Mouse (Mus musculus): ENCODE measurements around the gene Hoxc6. TPM values are rescaled to one million over a fixed set of nuclear protein-coding genes. Genes with fewer than 3 reads are reported as not detected.

Hoxc6 gene
- polyA plus RNA-seq, 1 experiment from 2014 or later: 0.14 TPM

GRCm38 (mm10) chr15:103018636-103019035 is 20.6 kb downstream of the Hoxc6 start, which contains the start of gene Hoxc4:
Gene Hoxc4 (plus strand): TSS chr15:103018934.
- WGBS (ENCODE audit: insufficient replicate concordance): 35% methylated on average over 9 of the region's 9 CpGs

GRCm38 (mm10) chr15:103020899-103021418 is 22.9 kb downstream of the Hoxc6 start:
- no peak for ATAC-seq (ENCODE audit: low read depth)
- Histone ChIP-seq H3K36me3 (no peaks in the 10 kb centered on the region), H3K9me3 (replicated peaks) (no peaks in the 10 kb centered on the region), H3K27me3 (peaks cover 99% of the 10 kb centered on the region), H3K4me1 (replicated peaks) (no peaks in the 10 kb centered on the region), H3K4me3 (replicated peaks) (no peak overlapping the region), H3K9ac (no peak overlapping the region), H3K4me2 (no peak overlapping the region), H3K27ac (no peak overlapping the region)
- no peak for DNase-seq
- WGBS (ENCODE audit: insufficient replicate concordance): 3% methylated on average over 8 of the region's 8 CpGs

More at GRCm38 (mm10) chr15:103018636-103019035, 20.6 kb downstream of the Hoxc6 start, which contains the start of gene Hoxc4:
- Histone ChIP-seq H3K4me1 (replicated peaks) (no peaks in the 10 kb centered on the region), H3K36me3 (no peaks in the 10 kb centered on the region), H3K9me3 (replicated peaks) (no peaks in the 10 kb centered on the region), H3K9ac (no peak within 1 kb of the TSS), H3K27ac (no peak within 1 kb of the TSS), H3K4me3 (replicated peaks) (no peak within 1 kb of the TSS), H3K27me3 (peaks cover 99% of the 10 kb centered on the region), H3K4me2 (no peak within 1 kb of the TSS)
- DNase-seq: no peak
- no peak for ATAC-seq (ENCODE audit: low read depth)

GRCm38 (mm10) chr15:103021544-103021943 is 23.5 kb downstream of the Hoxc6 start:
- Histone ChIP-seq H3K36me3 (no peaks in the 10 kb centered on the region), H3K4me2 (no peak overlapping the region), H3K4me3 (replicated peaks) (no peak overlapping the region), H3K4me1 (replicated peaks) (no peaks in the 10 kb centered on the region), H3K27me3 (peaks cover 99% of the 10 kb centered on the region), H3K9me3 (replicated peaks) (no peaks in the 10 kb centered on the region), H3K27ac (no peak overlapping the region), H3K9ac (no peak overlapping the region)
- DNase-seq (no peak), ATAC-seq (ENCODE audit: low read depth) (no peak)
- 14% methylated on average over 8 of the region's 8 CpGs for WGBS (ENCODE audit: insufficient replicate concordance)

- H3K4me2 ChIP-seq: no peak overlapping the region
- no peak for ATAC-seq (ENCODE audit: low read depth)
- no peak for DNase-seq
- H3K9ac ChIP-seq: no peak overlapping the region
- 10% methylated on average over 2 of the region's 2 CpGs for WGBS (ENCODE audit: insufficient replicate concordance)
- H3K27ac ChIP-seq: no peak overlapping the region
- H3K4me1 ChIP-seq (replicated peaks): no peaks in the 10 kb centered on the region
- no peaks in the 10 kb centered on the region for H3K9me3 ChIP-seq (replicated peaks)
- no peaks in the 10 kb centered on the region for H3K36me3 ChIP-seq
- H3K27me3 ChIP-seq: peaks cover 99% of the 10 kb centered on the region
- no peak overlapping the region for H3K4me3 ChIP-seq (replicated peaks)
These were observed 26.1 kb downstream of the Hoxc6 start for GRCm38 (mm10) chr15:103024131-103024530.

GRCm38 (mm10) chr15:103027266-103028235 is 29.5 kb downstream of the Hoxc6 start:
- DNase-seq: no peak
- Histone ChIP-seq H3K9ac (no peak overlapping the region), H3K4me3 (replicated peaks) (no peak overlapping the region)

GRCm38 (mm10) chr15:103028916-103029512 is 31.0 kb downstream of the Hoxc6 start:
- no peaks in the 10 kb centered on the region for H3K4me1 ChIP-seq (replicated peaks)
- ATAC-seq (ENCODE audit: low read depth): no peak
- DNase-seq: no peak
- no peak overlapping the region for H3K4me2 ChIP-seq
- peaks cover 99% of the 10 kb centered on the region for H3K27me3 ChIP-seq
- WGBS (ENCODE audit: insufficient replicate concordance): 26% methylated on average over 9 of the region's 9 CpGs
- H3K9me3 ChIP-seq (replicated peaks): no peaks in the 10 kb centered on the region
- H3K27ac ChIP-seq: no peak overlapping the region
- H3K9ac ChIP-seq: no peak overlapping the region
- H3K4me3 ChIP-seq (replicated peaks): no peak overlapping the region
- no peaks in the 10 kb centered on the region for H3K36me3 ChIP-seq

More at GRCm38 (mm10) chr15:103027266-103028235, 29.5 kb downstream of the Hoxc6 start:
- ATAC-seq (ENCODE audit: low read depth): no peak
- Histone ChIP-seq H3K4me1 (replicated peaks) (no peaks in the 10 kb centered on the region), H3K27ac (no peak overlapping the region), H3K36me3 (no peaks in the 10 kb centered on the region), H3K9me3 (replicated peaks) (no peaks in the 10 kb centered on the region), H3K4me2 (no peak overlapping the region), H3K27me3 (peaks cover 97% of the 10 kb centered on the region)
- WGBS (ENCODE audit: insufficient replicate concordance): 4% methylated on average over 43 of the region's 43 CpGs

- Histone ChIP-seq H3K36me3 (no peaks in the 10 kb centered on the region), H3K27ac (no peak overlapping the region), H3K9me3 (replicated peaks) (no peaks in the 10 kb centered on the region), H3K9ac (no peak overlapping the region), H3K4me2 (no peak overlapping the region), H3K4me3 (replicated peaks) (no peak overlapping the region), H3K27me3 (peaks cover 99% of the 10 kb centered on the region), H3K4me1 (replicated peaks) (no peaks in the 10 kb centered on the region)
- 10% methylated on average over 8 of the region's 8 CpGs for WGBS (ENCODE audit: insufficient replicate concordance)
- DNase-seq (no peak), ATAC-seq (ENCODE audit: low read depth) (no peak)
These were observed 32.1 kb downstream of the Hoxc6 start for GRCm38 (mm10) chr15:103030142-103030541.

GRCm38 (mm10) chr15:103032167-103032566 is 34.1 kb downstream of the Hoxc6 start:
- Histone ChIP-seq H3K4me2 (no peak overlapping the region), H3K36me3 (no peaks in the 10 kb centered on the region), H3K9ac (no peak overlapping the region), H3K4me1 (replicated peaks) (no peaks in the 10 kb centered on the region), H3K4me3 (replicated peaks) (no peak overlapping the region), H3K27ac (no peak overlapping the region), H3K27me3 (peaks cover 99% of the 10 kb centered on the region), H3K9me3 (replicated peaks) (no peaks in the 10 kb centered on the region)
- no peak for DNase-seq
- ATAC-seq (ENCODE audit: low read depth): no peak
- whole genome bisulfite sequencing (ENCODE audit: insufficient replicate concordance): 7% methylated on average over 2 of the region's 3 CpGs

- DNase-seq (no peak), ATAC-seq (ENCODE audit: low read depth) (no peak)
- Histone ChIP-seq H3K9me3 (replicated peaks) (no peaks in the 10 kb centered on the region), H3K9ac (no peak overlapping the region), H3K4me1 (replicated peaks) (no peaks in the 10 kb centered on the region), H3K4me3 (replicated peaks) (no peak overlapping the region), H3K27ac (no peak overlapping the region), H3K36me3 (no peaks in the 10 kb centered on the region), H3K27me3 (peaks cover 99% of the 10 kb centered on the region), H3K4me2 (no peak overlapping the region)
- 3% methylated on average over 26 of the region's 26 CpGs for WGBS (ENCODE audit: insufficient replicate concordance)
These were observed 34.9 kb downstream of the Hoxc6 start for GRCm38 (mm10) chr15:103032646-103033575.

- DNase-seq: no peak
- H3K36me3 ChIP-seq: no peaks in the 10 kb centered on the region
- no peak overlapping the region for H3K27ac ChIP-seq
- no peak overlapping the region for H3K9ac ChIP-seq
- H3K4me3 ChIP-seq (replicated peaks): peak overlapping the region; percentile 37
- H3K27me3 ChIP-seq: peaks cover 99% of the 10 kb centered on the region
- peak overlapping the region; percentile 36 for H3K4me2 ChIP-seq
- ATAC-seq (ENCODE audit: low read depth): no peak
- WGBS (ENCODE audit: insufficient replicate concordance): 2% methylated on average over 24 of the region's 24 CpGs
- no peaks in the 10 kb centered on the region for H3K9me3 ChIP-seq (replicated peaks)
- H3K4me1 ChIP-seq (replicated peaks): no peaks in the 10 kb centered on the region
These were observed 36.2 kb downstream of the Hoxc6 start for GRCm38 (mm10) chr15:103034043-103034806.

All from liver, embryonic 13.5 days (tissue).